Mouse (Mus musculus): ENCODE results near the gene Acnat1.
A peak's percentile ranks its signal among the peaks of the same experiment; 100 is the strongest.

- TF ChIP-seq POLR2A (IDR thresholded peaks at IDR 0.05; ENCODE audit: borderline replicate concordance, control insufficient read depth, low read depth, low read length) (no peak), CTCF (IDR thresholded peaks at IDR 0.05; ENCODE audit: control insufficient read depth, insufficient read depth, low read length) (0 out of 2 replicates have a peak, but pooled peaks have one; percentile 11)
Observed at GRCm38 (mm10) chr4:49521346-49521745, 47.6 kb upstream of the Acnat1 start.

Data from bone marrow, adult 2 months (tissue).